In the genomic region with DNA sequence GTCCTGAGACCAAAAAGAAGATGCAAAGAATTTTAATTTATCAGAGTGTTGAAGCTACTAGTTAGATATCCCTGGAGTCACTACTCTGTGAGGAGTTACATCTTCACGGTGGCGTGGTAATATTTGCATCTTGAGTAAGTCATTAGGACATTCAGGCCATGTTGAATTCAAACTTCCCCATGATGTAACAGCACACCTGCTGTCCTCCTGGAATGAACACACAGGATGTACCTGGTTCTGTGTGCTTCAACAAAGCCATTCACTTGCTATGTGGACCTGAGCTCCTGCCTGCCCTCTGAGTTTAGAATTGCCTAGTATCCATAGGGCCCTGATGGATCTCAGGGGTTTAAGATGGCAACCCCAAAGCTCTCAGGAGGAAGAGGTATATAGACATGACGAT, we compare ENCODE assay signal across 28 mouse cellular contexts.
"Had no signal": no experiment of that assay in that cellular context is flagged by ENCODE, and none has a peak within 500 bp of the region (broad histone marks: within the 10 kb centered on the region; RNA-seq: fewer than 3 reads in every experiment).

No protein-coding gene starts in this region.

- H3K9ac ChIP-seq: embryonic facial prominence, embryonic 12.5 days; embryonic facial prominence, embryonic 13.5 days; embryonic facial prominence, embryonic 15.5 days; forebrain, embryonic 12.5 days; forebrain, embryonic 13.5 days; forebrain, embryonic 15.5 days; forebrain, postnatal 0 days had no signal

- DNase-seq: cerebellum, adult 8-10 months; cerebellum, adult 9-10 months; cerebellum, adult 9-11 months; cerebellum, postnatal 10 days; cerebellum, postnatal 14 days; cerebellum, postnatal 25 days; cerebellum, postnatal 36 days; embryo, embryonic 11 days; forebrain, postnatal 0 days; gastrocnemius, adult 2 months; gastrocnemius, postnatal 10 days; gastrocnemius, postnatal 14 days; gastrocnemius, postnatal 25 days; gastrocnemius, postnatal 36 days; heart, adult 11 months; heart, adult 18-20 months; heart, adult 2 months had no signal

- H3K4me3 ChIP-seq: embryonic facial prominence, embryonic 10.5 days; embryonic facial prominence, embryonic 12.5 days; embryonic facial prominence, embryonic 13.5 days; embryonic facial prominence, embryonic 15.5 days; erythroblast, embryonic 14.5 days; forebrain, embryonic 10.5 days; forebrain, embryonic 12.5 days; forebrain, embryonic 13.5 days; forebrain, embryonic 15.5 days; gastrocnemius, adult 2 months; heart, adult 2 months had no signal

- H3K9me3 ChIP-seq: embryonic facial prominence, embryonic 10.5 days; embryonic facial prominence, embryonic 12.5 days; embryonic facial prominence, embryonic 13.5 days; embryonic facial prominence, embryonic 15.5 days; forebrain, embryonic 10.5 days; forebrain, embryonic 12.5 days; forebrain, embryonic 13.5 days; forebrain, embryonic 15.5 days had no signal

- H3K4me2 ChIP-seq: embryonic facial prominence, embryonic 12.5 days; embryonic facial prominence, embryonic 13.5 days; embryonic facial prominence, embryonic 15.5 days; forebrain, embryonic 12.5 days; forebrain, embryonic 13.5 days; forebrain, embryonic 15.5 days had no signal

- H3K27ac ChIP-seq: embryonic facial prominence, embryonic 10.5 days; embryonic facial prominence, embryonic 12.5 days; embryonic facial prominence, embryonic 13.5 days; embryonic facial prominence, embryonic 15.5 days; forebrain, embryonic 10.5 days; forebrain, embryonic 12.5 days; forebrain, embryonic 13.5 days; forebrain, embryonic 15.5 days; gastrocnemius, adult 2 months; heart, adult 2 months had no signal

- H3K36me3 ChIP-seq: embryonic facial prominence, embryonic 10.5 days; embryonic facial prominence, embryonic 12.5 days; embryonic facial prominence, embryonic 13.5 days; embryonic facial prominence, embryonic 15.5 days; forebrain, embryonic 10.5 days; forebrain, embryonic 12.5 days; forebrain, embryonic 15.5 days had no signal

- H3K27me3 ChIP-seq: embryonic facial prominence, embryonic 12.5 days; embryonic facial prominence, embryonic 13.5 days; embryonic facial prominence, embryonic 15.5 days; forebrain, embryonic 12.5 days; forebrain, embryonic 13.5 days; forebrain, embryonic 15.5 days had no signal

- ATAC-seq: forebrain, embryonic 13.5 days; forebrain, embryonic 14.5 days; forebrain, embryonic 15.5 days; forebrain, embryonic 16.5 days; forebrain, postnatal 0 days had no signal
